Mouse (Mus musculus) embryonic facial prominence, embryonic 14.5 days (tissue): ENCODE data around the gene Zfhx3. TPM values are rescaled to one million over a fixed set of nuclear protein-coding genes. Genes with fewer than 3 reads are reported as not detected.
A peak's percentile ranks its signal among the peaks of the same experiment; 100 is the strongest.

Experiments
- ATAC-seq: fragments of 200-750 bp; cut with Nextera tagmentation; 2 replicates; pipeline ENCODE4 v1.8.0; 2017; ENCODE audit warnings: low read depth, moderate number of reproducible peaks, moderate TSS enrichment
- DNase-seq: peaks from one replicate; pipeline ENCODE4 v3.0.0-alpha.2; 2015; ENCODE audit warnings: low spot score
- H3K27ac ChIP-seq: fragments of 300-500 bp; sonication (generic); replicated peaks from 2 replicates; pipeline ENCODE4 v1.5.1; 2014; ENCODE audit warnings: low read depth, mild to moderate bottlenecking, low read length, moderate library complexity
- H3K27me3 ChIP-seq: fragments of 300-500 bp; sonication (generic); replicated peaks from 2 replicates; pipeline ENCODE4 v1.6.1; 2014; ENCODE audit warnings: low read length; ENCODE audit not compliant: control insufficient read depth, insufficient read depth
- H3K36me3 ChIP-seq: fragments of 300-500 bp; sonication (generic); 2 replicates; pipeline ENCODE4 v1.6.1; 2014; ENCODE audit warnings: low read length, mixed read lengths; ENCODE audit not compliant: control insufficient read depth, insufficient read depth
- H3K4me1 ChIP-seq: fragments of 300-500 bp; sonication (generic); 2 replicates; pipeline ENCODE4 v1.6.1; 2014; ENCODE audit warnings: antibody characterized with exemption, low read length; ENCODE audit not compliant: control insufficient read depth, insufficient read depth
- H3K4me2 ChIP-seq: fragments of 300-500 bp; sonication (generic); 2 replicates; pipeline ENCODE4 v1.6.1; 2014; ENCODE audit warnings: low read depth, mild to moderate bottlenecking, low read length, moderate library complexity, mixed read lengths
- H3K4me3 ChIP-seq: fragments of 300-500 bp; sonication (generic); 2 replicates; pipeline ENCODE4 v1.5.1; 2014; ENCODE audit warnings: low read depth, mild to moderate bottlenecking, low read length
- H3K9ac ChIP-seq: fragments of 300-500 bp; sonication (generic); 2 replicates; pipeline ENCODE4 v1.6.1; 2014; ENCODE audit warnings: low read depth, mild to moderate bottlenecking, low read length, moderate library complexity, mixed read lengths
- H3K9me3 ChIP-seq: fragments of 300-500 bp; sonication (generic); 2 replicates; pipeline ENCODE4 v1.6.1; 2016; ENCODE audit warnings: low read length; ENCODE audit not compliant: control insufficient read depth
- WGBS: fragments of 180-500 bp; shearing (Covaris S2); extraction: QIAGEN DNeasy Blood & Tissue Kit; methylation state at CpG from one replicate; pipeline ENCODE4 v1.1.7; 2014; 5-methylcytosine and 5-hydroxymethylcytosine counted together
- polyA plus RNA-seq: library from polyadenylated mRNA; unstranded; fragments of >200 nt; fragmentation: Nextera tagmentation; extraction: Ambion mirVana; gene quantifications from 2 replicates; pipeline ENCODE4 v1.2.1, GENCODE M21; 2014

The Zfhx3 gene
- polyA plus RNA-seq, 1 experiment from 2014 or later: 14.2 TPM

DNA sequence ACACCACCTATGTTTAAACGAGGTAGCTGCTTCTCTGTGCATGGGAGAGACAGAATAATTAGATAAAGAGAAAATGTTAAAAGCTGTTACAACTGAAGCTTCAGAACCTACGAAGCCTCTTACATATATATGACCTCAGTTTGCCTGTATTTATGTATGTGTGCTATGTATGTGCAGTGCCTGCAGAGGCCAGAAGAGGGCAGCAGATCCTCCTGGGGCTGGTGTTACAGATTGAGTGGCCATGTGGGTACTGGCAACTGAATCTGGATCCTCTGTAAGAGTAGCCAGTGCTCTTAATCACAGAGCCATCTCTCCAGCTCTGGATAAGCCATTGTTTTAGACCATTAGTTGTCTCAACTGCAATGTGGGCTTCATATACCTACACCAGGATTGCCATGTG is 82.8 kb downstream of the Zfhx3 start:
- Histone ChIP-seq H3K4me3 (no peak overlapping the region), H3K9ac (no peak overlapping the region), H3K27ac (no peak overlapping the region), H3K4me1 (peaks cover 24% of the 10 kb centered on the region), H3K9me3 (0 out of 2 replicates have a peak, but pooled peaks cover 3% of the 10 kb centered on the region), H3K27me3 (no peaks in the 10 kb centered on the region), H3K36me3 (no peaks in the 10 kb centered on the region), H3K4me2 (no peak overlapping the region)
- no peak for ATAC-seq
- 71% methylated on average over 2 of the region's 2 CpGs for WGBS
- no peak for DNase-seq

GRCm38 (mm10) chr8:108026557-108027440 is 84.4 kb downstream of the Zfhx3 start:
- DNase-seq (peak; percentile 66), ATAC-seq (no peak)
- WGBS: 22% methylated on average over 11 of the region's 11 CpGs
- peaks cover 24% of the 10 kb centered on the region for H3K4me1 ChIP-seq
- H3K27me3 ChIP-seq: no peaks in the 10 kb centered on the region
- H3K4me3 ChIP-seq: peak overlapping the region; percentile 26
- H3K36me3 ChIP-seq: no peaks in the 10 kb centered on the region
- H3K9ac ChIP-seq: no peak overlapping the region
- 0 out of 2 replicates have a peak, but pooled peaks cover 3% of the 10 kb centered on the region for H3K9me3 ChIP-seq
- H3K27ac ChIP-seq: peak overlapping the region; percentile 63
- H3K4me2 ChIP-seq: peak overlapping the region; percentile 56

DNA sequence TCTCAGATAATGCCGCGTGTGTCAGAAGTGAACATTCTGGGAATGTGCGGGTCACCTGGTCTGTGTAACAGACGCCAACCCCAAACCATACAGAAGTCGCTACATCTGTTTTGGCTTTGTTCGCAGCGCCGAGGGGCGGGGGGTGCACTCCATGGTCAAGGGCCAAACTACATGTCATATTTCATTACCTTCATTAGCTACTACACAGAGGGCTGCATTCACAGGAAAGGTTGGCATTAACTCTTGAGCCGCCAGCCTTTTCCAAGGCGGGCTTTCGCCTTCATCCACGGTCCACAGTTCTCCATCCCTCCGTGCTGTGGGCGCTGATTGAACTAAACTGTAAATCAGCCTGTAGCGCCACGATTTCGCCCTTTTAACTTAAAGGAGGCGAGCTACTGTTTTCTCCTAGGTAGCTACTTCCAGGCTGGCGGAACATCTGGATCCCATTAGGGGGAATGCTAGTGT is 85.1 kb downstream of the Zfhx3 start:
- DNase-seq (peak; percentile 89), ATAC-seq (peak; percentile 77)
- peaks cover 24% of the 10 kb centered on the region for H3K4me1 ChIP-seq
- 18% methylated on average over 20 of the region's 20 CpGs for WGBS
- H3K4me3 ChIP-seq: peak overlapping the region; percentile 26
- peak overlapping the region; percentile 56 for H3K4me2 ChIP-seq
- peak overlapping the region; percentile 63 for H3K27ac ChIP-seq
- no peaks in the 10 kb centered on the region for H3K27me3 ChIP-seq
- 0 out of 2 replicates have a peak, but pooled peaks cover 3% of the 10 kb centered on the region for H3K9me3 ChIP-seq
- H3K9ac ChIP-seq: 0 out of 2 replicates have a peak overlapping the region, but pooled peaks have one; percentile 36
- H3K36me3 ChIP-seq: no peaks in the 10 kb centered on the region

- ATAC-seq (no peak), DNase-seq (no peak)
- peaks cover 24% of the 10 kb centered on the region for H3K4me1 ChIP-seq
- H3K9me3 ChIP-seq: 0 out of 2 replicates have a peak, but pooled peaks cover 3% of the 10 kb centered on the region
- H3K4me2 ChIP-seq: peak overlapping the region; percentile 56; the same call in 1 of the 2 replicates
- H3K27ac ChIP-seq: peak overlapping the region; percentile 63
- H3K9ac ChIP-seq: no peak overlapping the region
- no peak overlapping the region for H3K4me3 ChIP-seq
- no peaks in the 10 kb centered on the region for H3K36me3 ChIP-seq
- no peaks in the 10 kb centered on the region for H3K27me3 ChIP-seq
- 19% methylated on average over 8 of the region's 8 CpGs for WGBS
Observed at GRCm38 (mm10) chr8:108028440-108028839, 86.0 kb downstream of the Zfhx3 start.

DNA sequence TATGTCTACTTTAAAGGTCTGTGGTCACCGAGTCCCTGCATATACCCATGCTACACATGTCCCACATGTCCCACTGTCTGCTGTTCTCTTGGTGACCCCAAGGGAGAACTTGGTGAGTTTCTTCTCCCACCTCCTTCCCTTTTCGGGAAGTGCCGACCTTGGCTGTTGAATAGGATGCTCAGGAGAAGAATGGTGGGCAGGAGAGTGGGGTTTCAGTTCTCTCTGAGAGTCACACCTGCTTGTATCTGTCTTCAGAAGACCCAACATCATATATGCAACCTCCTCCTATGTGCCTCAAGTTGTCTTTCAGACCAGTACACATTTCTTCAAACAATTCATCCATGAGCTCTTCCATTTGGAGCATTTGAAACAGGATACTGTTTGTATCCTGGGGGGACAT is 88.7 kb downstream of the Zfhx3 start:
- no peak overlapping the region for H3K27ac ChIP-seq
- no peak overlapping the region for H3K4me3 ChIP-seq
- DNase-seq (no peak), ATAC-seq (no peak)
- H3K9ac ChIP-seq: no peak overlapping the region
- no peaks in the 10 kb centered on the region for H3K36me3 ChIP-seq
- no peaks in the 10 kb centered on the region for H3K27me3 ChIP-seq
- 94% methylated on average over 3 of the region's 3 CpGs for WGBS
- no peak overlapping the region for H3K4me2 ChIP-seq
- H3K4me1 ChIP-seq: peaks cover 32% of the 10 kb centered on the region
- H3K9me3 ChIP-seq: no peaks in the 10 kb centered on the region

DNA sequence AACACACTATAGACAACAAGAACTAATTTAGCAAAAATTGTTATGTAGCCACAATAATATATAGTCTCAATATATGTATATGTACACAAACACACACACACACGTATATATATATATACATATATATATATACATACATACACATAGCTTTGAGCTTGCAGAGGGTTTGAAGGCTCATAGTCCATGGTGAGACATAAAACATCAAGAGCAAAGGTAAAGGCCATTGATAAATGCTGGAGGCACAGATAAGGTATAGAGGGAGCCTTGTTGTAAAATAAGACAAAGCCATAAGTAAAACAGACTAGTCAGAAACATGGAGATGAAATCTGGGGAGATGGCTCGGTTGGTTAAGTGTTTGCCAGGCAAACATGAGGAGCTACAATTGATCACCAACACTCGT is 91.6 kb downstream of the Zfhx3 start:
- no peak for DNase-seq
- Histone ChIP-seq H3K4me3 (no peak overlapping the region), H3K9me3 (no peaks in the 10 kb centered on the region), H3K9ac (no peak overlapping the region), H3K36me3 (no peaks in the 10 kb centered on the region), H3K4me2 (no peak overlapping the region), H3K27me3 (no peaks in the 10 kb centered on the region), H3K27ac (peak overlapping the region; percentile 42; the same call in 1 of the 2 replicates), H3K4me1 (peaks cover 8% of the 10 kb centered on the region)
- WGBS: 56% methylated on average over 3 of the region's 3 CpGs
- no peak for ATAC-seq

GRCm38 (mm10) chr8:108034726-108035125 is 92.3 kb downstream of the Zfhx3 start:
- Histone ChIP-seq H3K36me3 (no peaks in the 10 kb centered on the region), H3K27ac (peak overlapping the region; percentile 42; the same call in 1 of the 2 replicates), H3K4me3 (no peak overlapping the region), H3K4me1 (peaks cover 8% of the 10 kb centered on the region), H3K4me2 (no peak overlapping the region), H3K9me3 (no peaks in the 10 kb centered on the region), H3K27me3 (no peaks in the 10 kb centered on the region), H3K9ac (no peak overlapping the region)
- ATAC-seq (no peak), DNase-seq (peak; percentile 88)
- 38% methylated on average over 6 of the region's 6 CpGs for WGBS

GRCm38 (mm10) chr8:108043618-108044017 is 101.2 kb downstream of the Zfhx3 start:
- DNase-seq (peak; percentile 63), ATAC-seq (no peak)
- Histone ChIP-seq H3K27me3 (no peaks in the 10 kb centered on the region), H3K4me1 (peaks cover 23% of the 10 kb centered on the region), H3K36me3 (no peaks in the 10 kb centered on the region), H3K4me3 (no peak overlapping the region), H3K9me3 (no peaks in the 10 kb centered on the region), H3K9ac (no peak overlapping the region), H3K4me2 (no peak overlapping the region), H3K27ac (peak overlapping the region; percentile 39)
- WGBS: 35% methylated on average over 4 of the region's 4 CpGs
